Mouse (Mus musculus) urinary bladder, postnatal 36 days (tissue): ENCODE measurements around the gene Dhx9.
A peak's percentile ranks its signal among the peaks of the same experiment; 100 is the strongest.
"Not testable (repeated sequence)": the region's sequence is repeated elsewhere in the genome, so short reads cannot be mapped to it uniquely, and the experiment has no call there.

Experiments
- DNase-seq, 2 experiments: peaks; one replicate each; pipeline ENCODE4 v3.0.0; 2022; ENCODE audit warnings: low spot score in 2 of 2, mixed read lengths in 1 of 2

The Dhx9 gene

GRCm38 (mm10) chr1:153424271-153424670 lies 63.2 kb downstream of the Dhx9 start:
- no peak for DNase-seq

GRCm38 (mm10) chr1:153417805-153418204 lies 69.7 kb downstream of the Dhx9 start:
- not testable (repeated sequence) for DNase-seq

GRCm38 (mm10) chr1:153416271-153416832 lies 71.1 kb downstream of the Dhx9 start:
- not testable (repeated sequence) for DNase-seq

- not testable (repeated sequence) for DNase-seq
Observed at GRCm38 (mm10) chr1:153415742-153416141, 71.7 kb downstream of the Dhx9 start.

GRCm38 (mm10) chr1:153414962-153415361 lies 72.5 kb downstream of the Dhx9 start:
- peak; percentile 25 to 31 for DNase-seq

- peak; percentile 44 to 63 for DNase-seq
Observed at GRCm38 (mm10) chr1:153414114-153414723, 73.2 kb downstream of the Dhx9 start.

- not testable (repeated sequence) for DNase-seq
Observed at GRCm38 (mm10) chr1:153413397-153414020, 74.0 kb downstream of the Dhx9 start.

GRCm38 (mm10) chr1:153412663-153413396 lies 74.6 kb downstream of the Dhx9 start:
- DNase-seq: not testable (repeated sequence)

- DNase-seq: no peak
Observed at GRCm38 (mm10) chr1:153411723-153412122, 75.7 kb downstream of the Dhx9 start.

GRCm38 (mm10) chr1:153410915-153411314 lies 76.5 kb downstream of the Dhx9 start:
- DNase-seq: not testable (repeated sequence)

- DNase-seq: not testable (repeated sequence)
Observed at GRCm38 (mm10) chr1:153408296-153408695, 79.2 kb downstream of the Dhx9 start.

GRCm38 (mm10) chr1:153407641-153408040 lies 79.8 kb downstream of the Dhx9 start:
- DNase-seq: not testable (repeated sequence)
